Mouse (Mus musculus) spleen, postnatal 14 days (tissue): ENCODE data around the gene Cpeb2.

Experiments used
- DNase-seq, 2 experiments: peaks; one replicate each; pipeline ENCODE4 v3.0.0; 2021 to 2022; ENCODE audit warnings: low spot score in 2 of 2

The Cpeb2 gene

GRCm38 (mm10) chr5:43324311-43324862 is 91.4 kb downstream of the Cpeb2 start:
- no peak for DNase-seq

- no peak for DNase-seq
These were observed 92.6 kb downstream of the Cpeb2 start for GRCm38 (mm10) chr5:43325561-43325960.

DNA sequence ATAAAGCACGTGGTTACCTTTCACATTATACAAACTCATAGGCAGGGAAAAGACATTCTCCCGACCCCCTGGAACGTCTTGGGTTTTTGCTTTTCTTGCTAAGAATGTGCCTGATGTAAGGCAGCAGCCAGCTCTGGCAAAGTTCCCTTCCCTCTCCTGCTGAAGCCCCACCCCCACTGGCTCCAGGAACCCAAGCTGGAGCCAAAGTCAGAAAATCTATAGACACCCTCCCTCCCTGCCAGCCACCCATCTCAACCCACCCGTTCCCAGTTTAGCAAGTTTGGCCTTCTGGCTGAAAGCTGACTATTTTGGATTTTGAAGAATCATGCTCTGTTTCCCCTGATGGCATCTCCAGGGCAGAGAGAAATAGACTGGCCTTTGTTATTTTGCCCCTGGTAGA is 95.6 kb downstream of the Cpeb2 start:
- no peak for DNase-seq

DNA sequence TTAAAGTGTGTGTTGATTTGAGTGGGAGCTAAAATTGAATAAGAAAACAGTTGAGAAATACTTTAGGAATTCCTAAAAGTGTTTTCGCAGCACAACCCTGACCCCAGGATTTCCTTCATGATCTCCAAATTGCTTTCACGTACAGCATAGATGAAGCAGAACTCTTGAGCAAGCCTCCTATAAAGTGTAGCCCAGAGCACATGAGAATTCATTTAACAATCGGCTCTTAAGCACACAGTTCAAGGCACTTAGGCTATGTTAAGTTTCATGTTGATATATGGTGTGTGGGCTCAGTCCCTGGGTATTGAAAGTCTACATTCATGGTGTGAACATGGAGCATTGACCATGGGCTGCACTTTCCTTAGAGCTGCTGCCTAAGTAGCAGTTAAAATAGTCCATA is 97.3 kb downstream of the Cpeb2 start:
- DNase-seq = no peak

DNA sequence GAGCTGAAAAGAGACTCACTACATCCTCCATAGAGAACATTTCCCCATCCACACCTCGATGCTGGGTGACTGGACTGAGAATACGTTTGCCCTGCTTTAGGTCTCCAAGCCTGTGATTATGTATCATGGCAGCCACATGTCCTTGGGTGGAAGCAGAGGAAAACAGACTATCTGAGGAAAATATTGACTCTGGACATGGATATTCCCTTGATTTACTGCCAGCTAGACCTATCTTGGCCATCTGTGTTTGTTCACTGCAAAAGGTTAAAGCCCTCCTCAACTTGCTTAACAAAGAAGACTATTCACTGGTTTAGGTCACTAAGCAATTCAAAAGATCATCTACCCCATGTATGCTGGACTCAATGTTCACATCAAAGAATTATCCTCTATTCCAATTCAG is 101.5 kb downstream of the Cpeb2 start:
- DNase-seq = no peak

GRCm38 (mm10) chr5:43337212-43337611 is 104.2 kb downstream of the Cpeb2 start:
- no peak for DNase-seq

DNA sequence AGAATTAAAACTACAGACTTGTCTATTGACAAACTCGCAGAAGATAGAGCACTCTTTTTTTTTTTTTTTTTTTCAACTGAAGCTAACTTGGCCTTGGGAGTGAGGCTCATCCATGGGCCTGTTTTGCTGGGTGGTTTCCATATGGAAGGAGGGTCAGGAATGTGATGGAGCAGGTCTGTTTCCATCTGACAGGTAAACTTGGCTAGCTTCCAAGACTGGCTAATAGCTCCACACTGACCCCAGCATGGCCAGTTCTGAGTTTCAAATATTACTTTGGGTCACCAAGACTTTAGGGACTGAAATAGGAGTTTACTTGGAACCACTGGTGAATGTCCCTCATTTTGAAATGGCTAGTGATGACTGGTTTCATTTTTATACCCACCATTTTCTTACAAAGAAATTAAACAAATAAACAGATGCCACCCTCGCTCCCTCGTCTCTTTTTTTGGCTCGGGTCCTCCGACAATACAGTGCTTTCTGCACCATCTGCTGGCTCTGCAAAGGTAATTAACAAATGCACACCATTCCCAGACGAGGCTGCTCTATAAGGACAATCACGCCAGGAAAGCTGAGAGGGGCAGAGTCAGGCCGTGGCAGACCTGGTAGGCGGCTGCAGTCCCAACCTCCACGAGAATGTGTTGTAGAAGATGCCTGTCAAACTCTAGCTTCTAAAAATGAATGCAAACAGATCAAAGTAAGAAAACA is 106.0 kb downstream of the Cpeb2 start:
- DNase-seq = no peak
